Mouse (Mus musculus) erythroblast, embryonic 14.5 days (primary cell): Measurements from ENCODE around the gene Tspoap1.

Experiments used
- GATA1 ChIP-seq: IDR thresholded peaks from 2 replicates; pipeline ENCODE4 v1.6.1; 2012; ENCODE audit warnings: low read length, inconsistent platforms, mixed read lengths
- TAL1 ChIP-seq: IDR thresholded peaks from 3 replicates; pipeline ENCODE4 v1.6.1; 2012; ENCODE audit warnings: low read length, inconsistent platforms, mixed read lengths

GRCm38 (mm10) chr11:87730652-87731310 is 29.6 kb upstream of the Tspoap1 start:
- TF ChIP-seq GATA1 (no peak), TAL1 (no peak)
